Mouse (Mus musculus): Measurements from ENCODE around the gene Fxyd7. TPM values are rescaled to one million over a fixed set of nuclear protein-coding genes. Genes with fewer than 3 reads are reported as not detected.

The Fxyd7 gene
- polyA plus RNA-seq, 1 experiment from 2014 or later = 19.0 TPM

GRCm38 (mm10) chr7:31057071-31057470 is 5.8 kb upstream of the Fxyd7 start, which contains the start of gene Fxyd1:
TSS of gene Fxyd1 (minus strand) at chr7:31057199.
- no peaks in the 10 kb centered on the region for H3K9me3 ChIP-seq
- H3K4me2 ChIP-seq = no peak within 1 kb of the TSS
- ATAC-seq (ENCODE audit: insufficient number of reproducible peaks, low FRiP score, low TSS enrichment, low read depth) = no peak
- H3K4me3 ChIP-seq = no peak within 1 kb of the TSS
- H3K27ac ChIP-seq = no peak within 1 kb of the TSS
- H3K36me3 ChIP-seq = no peaks in the 10 kb centered on the region
- H3K4me1 ChIP-seq = peaks cover 46% of the 10 kb centered on the region
- H3K9ac ChIP-seq = no peak within 1 kb of the TSS
- 62% methylated on average over 2 of the region's 2 CpGs for WGBS
- H3K27me3 ChIP-seq = peaks cover 25% of the 10 kb centered on the region

GRCm38 (mm10) chr7:31056448-31056847 is 5.2 kb upstream of the Fxyd7 start:
- no peaks in the 10 kb centered on the region for H3K9me3 ChIP-seq
- H3K4me3 ChIP-seq = no peak overlapping the region
- peaks cover 53% of the 10 kb centered on the region for H3K4me1 ChIP-seq
- H3K4me2 ChIP-seq = no peak overlapping the region
- H3K27ac ChIP-seq = no peak overlapping the region
- H3K9ac ChIP-seq = no peak overlapping the region
- WGBS = 73% methylated on average over 7 of the region's 7 CpGs
- no peaks in the 10 kb centered on the region for H3K36me3 ChIP-seq
- H3K27me3 ChIP-seq = peaks cover 31% of the 10 kb centered on the region
- ATAC-seq (ENCODE audit: insufficient number of reproducible peaks, low FRiP score, low TSS enrichment, low read depth) = no peak

- Histone ChIP-seq H3K27ac (peak overlapping the region; percentile 73), H3K36me3 (no peaks in the 10 kb centered on the region), H3K4me1 (peaks cover 58% of the 10 kb centered on the region), H3K4me3 (no peak overlapping the region), H3K9ac (no peak overlapping the region), H3K4me2 (no peak overlapping the region; the same call in 1 of the 2 replicates), H3K9me3 (no peaks in the 10 kb centered on the region), H3K27me3 (peaks cover 37% of the 10 kb centered on the region)
- ATAC-seq (ENCODE audit: insufficient number of reproducible peaks, low FRiP score, low TSS enrichment, low read depth) = no peak
- WGBS = 23% methylated on average over 2 of the region's 4 CpGs
Observed at GRCm38 (mm10) chr7:31055883-31056282, 4.6 kb upstream of the Fxyd7 start.

- Histone ChIP-seq H3K36me3 (no peaks in the 10 kb centered on the region), H3K4me1 (peaks cover 63% of the 10 kb centered on the region), H3K4me3 (peak overlapping the region; percentile 40), H3K27ac (peak overlapping the region; percentile 73), H3K27me3 (peaks cover 42% of the 10 kb centered on the region), H3K4me2 (peak overlapping the region; percentile 53), H3K9me3 (no peaks in the 10 kb centered on the region), H3K9ac (peak overlapping the region; percentile 32; the same call in 1 of the 2 replicates)
- 4% methylated on average over 10 of the region's 10 CpGs for WGBS
- ATAC-seq (ENCODE audit: insufficient number of reproducible peaks, low FRiP score, low TSS enrichment, low read depth) = peak; percentile 85
Observed at GRCm38 (mm10) chr7:31055354-31055824, 4.1 kb upstream of the Fxyd7 start.

- H3K9ac ChIP-seq = peak overlapping the region; percentile 32; the same call in 1 of the 2 replicates
- H3K27ac ChIP-seq = peak overlapping the region; percentile 73
- peaks cover 48% of the 10 kb centered on the region for H3K27me3 ChIP-seq
- H3K9me3 ChIP-seq = no peaks in the 10 kb centered on the region
- H3K4me2 ChIP-seq = peak overlapping the region; percentile 53
- H3K36me3 ChIP-seq = no peaks in the 10 kb centered on the region
- 43% methylated on average over 11 of the region's 11 CpGs for WGBS
- peak overlapping the region; percentile 40 for H3K4me3 ChIP-seq
- ATAC-seq (ENCODE audit: insufficient number of reproducible peaks, low FRiP score, low TSS enrichment, low read depth) = no peak
- peaks cover 69% of the 10 kb centered on the region for H3K4me1 ChIP-seq
Observed at GRCm38 (mm10) chr7:31054661-31055320, 3.5 kb upstream of the Fxyd7 start.

GRCm38 (mm10) chr7:31053882-31054447 is 2.7 kb upstream of the Fxyd7 start:
- 35% methylated on average over 10 of the region's 10 CpGs for WGBS
- ATAC-seq (ENCODE audit: insufficient number of reproducible peaks, low FRiP score, low TSS enrichment, low read depth) = no peak
- Histone ChIP-seq H3K4me1 (peaks cover 73% of the 10 kb centered on the region), H3K9me3 (no peaks in the 10 kb centered on the region), H3K27ac (no peak overlapping the region), H3K27me3 (peaks cover 56% of the 10 kb centered on the region), H3K4me2 (peak overlapping the region; percentile 53; the same call in 1 of the 2 replicates), H3K9ac (no peak overlapping the region), H3K36me3 (no peaks in the 10 kb centered on the region), H3K4me3 (no peak overlapping the region)

GRCm38 (mm10) chr7:31052636-31053434 is 1.6 kb upstream of the Fxyd7 start:
- Histone ChIP-seq H3K36me3 (no peaks in the 10 kb centered on the region), H3K4me3 (peak overlapping the region; percentile 27), H3K4me1 (peaks cover 73% of the 10 kb centered on the region), H3K9me3 (no peaks in the 10 kb centered on the region), H3K27ac (peak overlapping the region; percentile 40; the same call in 1 of the 2 replicates), H3K27me3 (peaks cover 58% of the 10 kb centered on the region), H3K4me2 (peak overlapping the region; percentile 39), H3K9ac (0 out of 2 replicates have a peak overlapping the region, but pooled peaks have one; percentile 15)
- WGBS = 3% methylated on average over 34 of the region's 34 CpGs
- no peak for ATAC-seq (ENCODE audit: insufficient number of reproducible peaks, low FRiP score, low TSS enrichment, low read depth)

GRCm38 (mm10) chr7:31052251-31052635 is 976 bp upstream of the Fxyd7 start:
- Histone ChIP-seq H3K27ac (0 out of 2 replicates have a peak overlapping the region, but pooled peaks have one; percentile 40), H3K36me3 (no peaks in the 10 kb centered on the region), H3K9ac (0 out of 2 replicates have a peak overlapping the region, but pooled peaks have one; percentile 15), H3K27me3 (peaks cover 58% of the 10 kb centered on the region), H3K9me3 (no peaks in the 10 kb centered on the region), H3K4me1 (peaks cover 73% of the 10 kb centered on the region), H3K4me3 (peak overlapping the region; percentile 27), H3K4me2 (peak overlapping the region; percentile 39)
- 5% methylated on average over 22 of the region's 22 CpGs for WGBS
- ATAC-seq (ENCODE audit: insufficient number of reproducible peaks, low FRiP score, low TSS enrichment, low read depth) = no peak

GRCm38 (mm10) chr7:31050921-31051320 is 346 bp downstream of the Fxyd7 start:
- H3K36me3 ChIP-seq = no peaks in the 10 kb centered on the region
- 6% methylated on average over 9 of the region's 9 CpGs for WGBS
- no peak for ATAC-seq (ENCODE audit: insufficient number of reproducible peaks, low FRiP score, low TSS enrichment, low read depth)
- H3K9me3 ChIP-seq = no peaks in the 10 kb centered on the region
- peak overlapping the region; percentile 27 for H3K4me3 ChIP-seq
- H3K4me2 ChIP-seq = peak overlapping the region; percentile 39
- no peak overlapping the region for H3K9ac ChIP-seq
- peaks cover 67% of the 10 kb centered on the region for H3K4me1 ChIP-seq
- H3K27me3 ChIP-seq = peaks cover 58% of the 10 kb centered on the region
- H3K27ac ChIP-seq = no peak overlapping the region

- Histone ChIP-seq H3K9me3 (no peaks in the 10 kb centered on the region), H3K9ac (no peak overlapping the region), H3K4me2 (peak overlapping the region; percentile 39), H3K27ac (no peak overlapping the region), H3K4me1 (peaks cover 64% of the 10 kb centered on the region), H3K4me3 (peak overlapping the region; percentile 27), H3K27me3 (peaks cover 61% of the 10 kb centered on the region), H3K36me3 (no peaks in the 10 kb centered on the region)
- 5% methylated on average over 6 of the region's 6 CpGs for WGBS
- ATAC-seq (ENCODE audit: insufficient number of reproducible peaks, low FRiP score, low TSS enrichment, low read depth) = no peak
Observed at GRCm38 (mm10) chr7:31050487-31050886, 780 bp downstream of the Fxyd7 start.

GRCm38 (mm10) chr7:31049846-31050281 is 1.4 kb downstream of the Fxyd7 start:
- Histone ChIP-seq H3K9ac (no peak overlapping the region), H3K27me3 (peaks cover 67% of the 10 kb centered on the region), H3K27ac (no peak overlapping the region), H3K4me2 (peak overlapping the region; percentile 39), H3K4me3 (peak overlapping the region; percentile 27), H3K9me3 (no peaks in the 10 kb centered on the region), H3K36me3 (no peaks in the 10 kb centered on the region), H3K4me1 (peaks cover 58% of the 10 kb centered on the region)
- ATAC-seq (ENCODE audit: insufficient number of reproducible peaks, low FRiP score, low TSS enrichment, low read depth) = no peak
- 1% methylated on average over 10 of the region's 15 CpGs for WGBS

Data from limb, embryonic 15.5 days (tissue).